Mouse (Mus musculus) testis, adult 2 months (tissue): Measurements from ENCODE around the gene Galnt10. TPM values are rescaled to one million over a fixed set of nuclear protein-coding genes. Genes with fewer than 3 reads are reported as not detected.

Source experiments
- H3K27ac ChIP-seq: fragments of 200-500 bp; 2 replicates; pipeline ENCODE4 v1.5.1; 2012; ENCODE audit warnings: low read depth, low read length; ENCODE audit not compliant: control insufficient read depth, insufficient read depth
- H3K27me3 ChIP-seq: fragments of 200-500 bp; 2 replicates; pipeline ENCODE4 v1.6.1; 2012; ENCODE audit warnings: mild to moderate bottlenecking, low read length, moderate library complexity; ENCODE audit not compliant: control insufficient read depth, insufficient read depth
- H3K36me3 ChIP-seq: fragments of 200-500 bp; 2 replicates; pipeline ENCODE4 v1.6.1; 2012; ENCODE audit warnings: mild to moderate bottlenecking, low read length; ENCODE audit not compliant: control insufficient read depth, insufficient read depth
- H3K4me1 ChIP-seq: fragments of 200-500 bp; 2 replicates; pipeline ENCODE4 v1.6.1; 2012; ENCODE audit warnings: low read length; ENCODE audit not compliant: control insufficient read depth, insufficient read depth
- H3K4me3 ChIP-seq: fragments of 200-500 bp; 2 replicates; pipeline ENCODE4 v1.5.1; 2012; ENCODE audit warnings: low read depth, mild to moderate bottlenecking, low read length, moderate library complexity, mixed read lengths; ENCODE audit not compliant: control insufficient read depth
- CTCF ChIP-seq: fragments of 200-500 bp; IDR thresholded peaks from 2 replicates; pipeline ENCODE4 v1.5.1; 2012; ENCODE audit warnings: low read depth, mild to moderate bottlenecking, inconsistent platforms, low read length, moderate library complexity; ENCODE audit not compliant: control insufficient read depth, insufficient read depth, insufficient replicate concordance
- POLR2A ChIP-seq: fragments of 200-500 bp; IDR thresholded peaks from 2 replicates; pipeline ENCODE4 v1.6.1; 2012; ENCODE audit warnings: low read depth, mild to moderate bottlenecking, inconsistent platforms, low read length, moderate library complexity; ENCODE audit not compliant: control insufficient read depth
- polyA plus RNA-seq: library from polyadenylated mRNA; depleted of rRNA; stranded (reverse); fragments of >200 nt; gene quantifications from 2 replicates; pipeline ENCODE4 v1.2.3, GENCODE M21; 2012

Gene Galnt10
- polyA plus RNA-seq, 1 experiment, result 25.9 TPM

- TF ChIP-seq POLR2A, result no peak
- no peak for TF ChIP-seq CTCF
- Histone ChIP-seq H3K36me3 (no peaks in the 10 kb centered on the region), H3K27me3 (no peaks in the 10 kb centered on the region), H3K4me1 (peaks cover 2% of the 10 kb centered on the region), H3K27ac (no peak overlapping the region), H3K4me3 (no peak overlapping the region)
Measured at GRCm38 (mm10) chr11:57660156-57660555, 14.9 kb downstream of the Galnt10 start.

GRCm38 (mm10) chr11:57660814-57661213 lies 15.6 kb downstream of the Galnt10 start:
- H3K27me3 ChIP-seq, result no peaks in the 10 kb centered on the region
- no peaks in the 10 kb centered on the region for H3K36me3 ChIP-seq
- H3K4me1 ChIP-seq, result no peaks in the 10 kb centered on the region; the same call in none of the 2 replicates
- TF ChIP-seq CTCF (no peak), POLR2A (no peak)
- no peak overlapping the region for H3K4me3 ChIP-seq
- H3K27ac ChIP-seq, result no peak overlapping the region

GRCm38 (mm10) chr11:57661492-57662229 lies 16.4 kb downstream of the Galnt10 start:
- TF ChIP-seq CTCF, result no peak
- no peak for TF ChIP-seq POLR2A
- no peaks in the 10 kb centered on the region for H3K27me3 ChIP-seq
- no peak overlapping the region for H3K4me3 ChIP-seq
- H3K27ac ChIP-seq, result no peak overlapping the region
- no peaks in the 10 kb centered on the region for H3K36me3 ChIP-seq
- no peaks in the 10 kb centered on the region; the same call in 1 of the 2 replicates for H3K4me1 ChIP-seq

- Histone ChIP-seq H3K27me3 (no peaks in the 10 kb centered on the region), H3K27ac (no peak overlapping the region), H3K36me3 (no peaks in the 10 kb centered on the region), H3K4me1 (no peaks in the 10 kb centered on the region; the same call in 1 of the 2 replicates), H3K4me3 (no peak overlapping the region)
- TF ChIP-seq CTCF (no peak), POLR2A (no peak)
Measured at GRCm38 (mm10) chr11:57662231-57662630, 17.0 kb downstream of the Galnt10 start.

- Histone ChIP-seq H3K27me3 (no peaks in the 10 kb centered on the region), H3K27ac (no peak overlapping the region), H3K4me3 (no peak overlapping the region), H3K4me1 (no peaks in the 10 kb centered on the region; the same call in 1 of the 2 replicates), H3K36me3 (no peaks in the 10 kb centered on the region)
- TF ChIP-seq POLR2A, result no peak
- TF ChIP-seq CTCF, result no peak
Measured at GRCm38 (mm10) chr11:57663271-57663670, 18.0 kb downstream of the Galnt10 start.

GRCm38 (mm10) chr11:57664741-57665140 lies 19.5 kb downstream of the Galnt10 start:
- Histone ChIP-seq H3K4me3 (no peak overlapping the region), H3K36me3 (no peaks in the 10 kb centered on the region), H3K4me1 (no peaks in the 10 kb centered on the region; the same call in 1 of the 2 replicates), H3K27me3 (no peaks in the 10 kb centered on the region), H3K27ac (no peak overlapping the region)
- no peak for TF ChIP-seq POLR2A
- TF ChIP-seq CTCF, result no peak

- Histone ChIP-seq H3K4me3 (no peak overlapping the region), H3K27ac (no peak overlapping the region), H3K4me1 (peaks cover 5% of the 10 kb centered on the region; the same call in 1 of the 2 replicates), H3K27me3 (no peaks in the 10 kb centered on the region), H3K36me3 (no peaks in the 10 kb centered on the region)
- TF ChIP-seq CTCF (no peak), POLR2A (no peak)
Measured at GRCm38 (mm10) chr11:57668271-57668670, 23.0 kb downstream of the Galnt10 start.
